Mouse (Mus musculus) inflammation-experienced regulatory T-cells, adult 6 months (primary cell): ENCODE measurements around the gene Stk25. TPM values are rescaled to one million over a fixed set of nuclear protein-coding genes. Genes with fewer than 3 reads are reported as not detected.
A peak's percentile ranks its signal among the peaks of the same experiment; 100 is the strongest.

Experiments used
- ATAC-seq: one replicate; pipeline ENCODE4 v1.8.0; 2017
- polyA plus RNA-seq, 3 experiments: library from polyadenylated mRNA; unstranded; fragments of 100-300 nt; shearing (Covaris generic); gene quantifications; one replicate each; pipeline ENCODE4 v1.2.1; 2017

Stk25 gene
- polyA plus RNA-seq, 3 experiments from 2014 or later: 30.5 to 33.7 (median 32.4) TPM

- ATAC-seq: peak; percentile 85
Observed at GRCm38 (mm10) chr1:93668791-93669548, 10.5 kb upstream of the Stk25 start.

GRCm38 (mm10) chr1:93667760-93668400, 9.4 kb upstream of the Stk25 start:
- peak; percentile 53 for ATAC-seq

- no peak for ATAC-seq
Observed at GRCm38 (mm10) chr1:93657025-93657360, 1.5 kb downstream of the Stk25 start.

GRCm38 (mm10) chr1:93656325-93657024, 2.0 kb downstream of the Stk25 start:
- ATAC-seq: no peak

GRCm38 (mm10) chr1:93654798-93655197, 3.7 kb downstream of the Stk25 start:
- ATAC-seq: no peak

- no peak for ATAC-seq
Observed at GRCm38 (mm10) chr1:93654275-93654674, 4.2 kb downstream of the Stk25 start.

- ATAC-seq: no peak
Observed at GRCm38 (mm10) chr1:93649604-93650172, 8.8 kb downstream of the Stk25 start.

GRCm38 (mm10) chr1:93642692-93643091, 15.8 kb downstream of the Stk25 start:
- no peak for ATAC-seq

- no peak for ATAC-seq
Observed at GRCm38 (mm10) chr1:93641978-93642377, 16.5 kb downstream of the Stk25 start.

GRCm38 (mm10) chr1:93636211-93636897, 22.1 kb downstream of the Stk25 start:
- no peak for ATAC-seq

GRCm38 (mm10) chr1:93635580-93636192, 22.8 kb downstream of the Stk25 start:
- ATAC-seq: peak; percentile 99

GRCm38 (mm10) chr1:93635091-93635579, 23.3 kb downstream of the Stk25 start:
- ATAC-seq: no peak

GRCm38 (mm10) chr1:93634481-93634891, 24.0 kb downstream of the Stk25 start:
- ATAC-seq: no peak

- ATAC-seq: no peak
Observed at GRCm38 (mm10) chr1:93632723-93633122, 25.7 kb downstream of the Stk25 start.

- no peak for ATAC-seq
Observed at GRCm38 (mm10) chr1:93630796-93631195, 27.7 kb downstream of the Stk25 start.

- ATAC-seq: no peak
Observed at GRCm38 (mm10) chr1:93624502-93624901, 34.0 kb downstream of the Stk25 start.

GRCm38 (mm10) chr1:93618948-93619347, 39.5 kb downstream of the Stk25 start:
- ATAC-seq: no peak

GRCm38 (mm10) chr1:93618059-93618748, 40.3 kb downstream of the Stk25 start:
- ATAC-seq: no peak

GRCm38 (mm10) chr1:93609762-93610161, 48.7 kb downstream of the Stk25 start:
- ATAC-seq: no peak

- ATAC-seq: no peak
Observed at GRCm38 (mm10) chr1:93608696-93609245, 49.7 kb downstream of the Stk25 start.
